In the genomic region with DNA sequence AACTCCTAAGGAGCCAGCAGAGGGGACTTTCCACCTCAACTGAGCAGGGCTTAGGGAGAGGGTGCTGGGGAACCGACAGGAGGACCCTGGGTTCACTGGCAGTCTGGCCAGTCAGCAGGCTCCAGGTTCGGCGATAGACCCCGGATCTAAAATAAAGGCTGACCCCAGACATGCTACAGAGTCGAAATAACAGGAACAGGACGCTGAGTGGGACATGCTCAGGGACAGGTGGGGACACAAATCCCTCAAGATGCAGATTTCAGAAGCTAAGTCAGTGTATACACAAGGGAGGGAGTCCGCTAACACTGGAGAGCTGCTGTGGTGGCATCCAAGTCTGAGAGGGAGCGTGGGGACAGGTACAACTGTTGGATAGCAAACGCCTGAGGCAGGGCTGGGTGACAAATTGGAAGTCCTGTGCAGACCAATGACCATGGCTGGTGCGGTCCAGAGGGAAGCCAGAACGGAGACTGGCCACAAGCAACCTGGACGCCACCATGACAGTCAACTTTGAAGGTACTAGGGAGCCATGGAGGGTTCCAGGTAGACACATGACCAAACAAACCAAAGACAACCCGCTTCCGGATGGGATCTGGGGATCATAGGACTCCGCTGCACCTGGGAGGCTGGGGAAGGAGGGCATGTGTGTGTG, we compare ENCODE assay signal across 8 mouse cellular contexts. TPM values are rescaled to one million over a fixed set of nuclear protein-coding genes. Genes with fewer than 3 reads are reported as not detected.
A peak's percentile ranks its signal among the peaks of the same experiment; 100 is the strongest.
DNase-seq lines count a peak whose midpoint lies in the region; ATAC-seq lines count a peak whose summit lies in the region.

No protein-coding gene starts in this region.

- no peaks in the 10 kb centered on the region for H3K36me3 ChIP-seq in embryonic facial prominence, embryonic 12.5 days
- no peaks in the 10 kb centered on the region for H3K36me3 ChIP-seq in hindbrain, embryonic 14.5 days (replicated peaks; ENCODE audit: control insufficient read depth, insufficient read depth)
- H3K36me3 ChIP-seq in midbrain, embryonic 15.5 days (replicated peaks): no peaks in the 10 kb centered on the region

- ATAC-seq in embryonic facial prominence, embryonic 12.5 days (ENCODE audit: insufficient number of reproducible peaks, insufficient read depth, low FRiP score, low TSS enrichment): 0 out of 2 replicates have a peak, but pooled peaks have one; percentile 0
- no peak for ATAC-seq in hindbrain, embryonic 14.5 days (ENCODE audit: low FRiP score)
- no peak for ATAC-seq in midbrain, embryonic 15.5 days (replicated peaks)

- peak overlapping the region; percentile 89 for H3K4me2 ChIP-seq in embryonic facial prominence, embryonic 12.5 days (replicated peaks)
- peak overlapping the region; percentile 99 for H3K4me2 ChIP-seq in hindbrain, embryonic 14.5 days (replicated peaks)
- H3K4me2 ChIP-seq in midbrain, embryonic 15.5 days: peak overlapping the region; percentile 92

- 0 out of 2 replicates have a peak overlapping the region, but pooled peaks have one; percentile 77 for H3K27ac ChIP-seq in embryonic facial prominence, embryonic 12.5 days
- H3K27ac ChIP-seq in hindbrain, embryonic 14.5 days: peak overlapping the region; percentile 96
- peak overlapping the region; percentile 96 for H3K27ac ChIP-seq in midbrain, embryonic 15.5 days

- peaks cover 32% of the 10 kb centered on the region for H3K27me3 ChIP-seq in embryonic facial prominence, embryonic 12.5 days
- peaks cover 16% of the 10 kb centered on the region for H3K27me3 ChIP-seq in hindbrain, embryonic 14.5 days (ENCODE audit: control insufficient read depth, insufficient read depth, low read length)
- H3K27me3 ChIP-seq in midbrain, embryonic 15.5 days (replicated peaks): peaks cover 16% of the 10 kb centered on the region

- DNase-seq in layer of hippocampus, postnatal 10 days (ENCODE audit: low spot score in 2 of 2): peak; percentile 8 to 34
- DNase-seq in layer of hippocampus, adult 18-20 months (ENCODE audit: low spot score in 2 of 2): no peak
- DNase-seq in hindbrain, embryonic 14.5 days (ENCODE audit: low spot score): no peak
- DNase-seq in left cerebral cortex, postnatal 25 days (ENCODE audit: low spot score in 2 of 2): no peak
- no peak for DNase-seq in left cerebral cortex, adult 9 months (ENCODE audit: low spot score in 2 of 2)
- no peak for DNase-seq in right cerebral cortex, postnatal 4 days

- peak overlapping the region; percentile 68 for H3K9ac ChIP-seq in embryonic facial prominence, embryonic 12.5 days
- peak overlapping the region; percentile 95 for H3K9ac ChIP-seq in hindbrain, embryonic 14.5 days
- H3K9ac ChIP-seq in midbrain, embryonic 15.5 days: peak overlapping the region; percentile 88

- 62% methylated on average over 15 of the region's 15 CpGs for WGBS in embryonic facial prominence, embryonic 12.5 days
- WGBS in hindbrain, embryonic 14.5 days: 59% methylated on average over 15 of the region's 15 CpGs
- WGBS in midbrain, embryonic 15.5 days: 59% methylated on average over 15 of the region's 15 CpGs

- intact Hi-C loops in left cerebral cortex, postnatal 25 days (cut with DNase I): loop anchor here (1.0 kb wide), 1 partner anchor 30 kb away; a partner anchor contains a TSS

- peaks cover 24% of the 10 kb centered on the region for H3K4me1 ChIP-seq in embryonic facial prominence, embryonic 12.5 days
- peaks cover 16% of the 10 kb centered on the region for H3K4me1 ChIP-seq in hindbrain, embryonic 14.5 days (replicated peaks; ENCODE audit: control insufficient read depth, insufficient read depth, low read length)
- peaks cover 34% of the 10 kb centered on the region for H3K4me1 ChIP-seq in midbrain, embryonic 15.5 days

- H3K4me3 ChIP-seq in embryonic facial prominence, embryonic 12.5 days: peak overlapping the region; percentile 56
- peak overlapping the region; percentile 53 for H3K4me3 ChIP-seq in hindbrain, embryonic 14.5 days (replicated peaks; ENCODE audit: low read length)
- H3K4me3 ChIP-seq in midbrain, embryonic 15.5 days: peak overlapping the region; percentile 58

- peaks cover 11% of the 10 kb centered on the region; the same call in 1 of the 2 replicates for H3K9me3 ChIP-seq in embryonic facial prominence, embryonic 12.5 days
- no peaks in the 10 kb centered on the region for H3K9me3 ChIP-seq in hindbrain, embryonic 14.5 days (ENCODE audit: control insufficient read depth, low read length)
- no peaks in the 10 kb centered on the region for H3K9me3 ChIP-seq in midbrain, embryonic 15.5 days

RNA-seq across cellular contexts. Expression of a gene that starts 5.7 kb away (rescaled TPM):
- not detected for total RNA-seq in layer of hippocampus, postnatal 10 days (2021)
- not detected for total RNA-seq in layer of hippocampus, adult 18-20 months (2021)
- polyA plus RNA-seq in embryonic facial prominence, embryonic 12.5 days (2016; fragmentation: Nextera tagmentation; extraction: Ambion mirVana): not detected in 2 replicates
- not detected in 2 replicates for polyA plus RNA-seq in hindbrain, embryonic 14.5 days (2014; fragmentation: Nextera tagmentation; extraction: Ambion mirVana)
- not detected in 2 replicates for polyA plus RNA-seq in midbrain, embryonic 15.5 days (2015; fragmentation: Nextera tagmentation; extraction: Ambion mirVana)
- total RNA-seq in left cerebral cortex, postnatal 25 days (2021): not detected

RNA-seq across cellular contexts. Expression of a gene that starts 30.3 kb away (rescaled TPM):
- 100 to 1,000 TPM; 817 to 911 TPM for total RNA-seq in layer of hippocampus, postnatal 10 days (2021)
- total RNA-seq in layer of hippocampus, adult 18-20 months (2021): 100 to 1,000 TPM; 608 to 624 TPM
- 158 and 167 TPM in 2 replicates for polyA plus RNA-seq in embryonic facial prominence, embryonic 12.5 days (2016; fragmentation: Nextera tagmentation; extraction: Ambion mirVana)
- polyA plus RNA-seq in hindbrain, embryonic 14.5 days (2014; fragmentation: Nextera tagmentation; extraction: Ambion mirVana): 272 and 276 TPM in 2 replicates
- polyA plus RNA-seq in midbrain, embryonic 15.5 days (2015; fragmentation: Nextera tagmentation; extraction: Ambion mirVana): 339 and 349 TPM in 2 replicates
- 100 to 1,000 TPM; 621 to 622 TPM for total RNA-seq in left cerebral cortex, postnatal 25 days (2021)

RNA-seq across cellular contexts. Expression of a gene that starts 47.6 kb away (rescaled TPM):
- 1 to 10 TPM; 1.5 to 1.7 TPM for total RNA-seq in layer of hippocampus, postnatal 10 days (2021)
- 1 to 10 TPM; 2.6 to 4.0 TPM for total RNA-seq in layer of hippocampus, adult 18-20 months (2021)
- polyA plus RNA-seq in embryonic facial prominence, embryonic 12.5 days (2016; fragmentation: Nextera tagmentation; extraction: Ambion mirVana): 1.4 and 1.7 TPM in 2 replicates
- polyA plus RNA-seq in hindbrain, embryonic 14.5 days (2014; fragmentation: Nextera tagmentation; extraction: Ambion mirVana): 0.65 and 1.3 TPM in 2 replicates
- polyA plus RNA-seq in midbrain, embryonic 15.5 days (2015; fragmentation: Nextera tagmentation; extraction: Ambion mirVana): 1.4 and 2.0 TPM in 2 replicates
- total RNA-seq in left cerebral cortex, postnatal 25 days (2021): 1 to 10 TPM; 1.7 to 1.9 TPM

Comparison
In these comparisons a context has a peak if more than half of its experiments do, and no peak if none do; other contexts are left out.
1. DNase-seq: peak in layer of hippocampus, postnatal 10 days (2 of 2); none in layer of hippocampus, adult 18-20 months (0 of 2), hindbrain, embryonic 14.5 days (single experiment), left cerebral cortex, postnatal 25 days (0 of 2), left cerebral cortex, adult 9 months (0 of 2) and right cerebral cortex, postnatal 4 days (single experiment).
2. Peak in every context shown above with its lines, with median percentiles within 50 percentile points of each other: H3K27ac ChIP-seq, H3K4me2 ChIP-seq, H3K4me3 ChIP-seq and H3K9ac ChIP-seq.